11 mouse cellular contexts compared by ENCODE assay signal in the genomic region with DNA sequence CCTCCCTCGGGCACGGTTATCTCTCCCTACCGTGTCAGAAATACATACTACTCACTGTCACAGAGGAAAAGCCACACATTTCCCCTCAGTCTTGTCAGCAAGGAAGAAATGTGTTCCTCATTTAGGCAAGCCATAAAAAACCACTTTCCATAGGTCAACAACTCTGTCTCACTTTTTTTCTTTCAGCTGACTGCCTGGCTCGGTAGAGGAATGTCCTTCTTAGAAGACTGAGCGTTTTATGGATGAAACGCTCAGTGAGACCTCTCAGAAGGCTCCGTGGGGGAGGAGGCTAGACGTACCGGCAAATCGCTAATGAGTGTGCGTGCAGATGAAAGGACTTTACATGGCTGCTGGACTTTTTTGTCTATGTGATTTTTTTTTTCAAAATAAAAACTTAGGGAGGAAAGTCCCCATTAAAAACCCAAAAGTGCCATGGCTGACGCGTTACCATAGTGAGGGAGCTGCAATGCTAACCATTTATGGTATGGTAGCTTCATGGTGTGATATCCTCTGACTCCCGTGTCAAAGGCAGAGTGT.
DNase-seq lines count a peak whose midpoint lies in the region; ATAC-seq and TF ChIP-seq lines count a peak whose summit lies in the region.
"Had no signal": no experiment of that assay in that cellular context is flagged by ENCODE, and none has a peak within 500 bp of the region (broad histone marks: within the 10 kb centered on the region; RNA-seq: fewer than 3 reads in every experiment).

No protein-coding gene starts in this region.

- WGBS in hindbrain, embryonic 15.5 days = 33% methylated on average over 14 of the region's 14 CpGs
- WGBS in hindbrain, embryonic 10.5 days = 60% methylated on average over 14 of the region's 14 CpGs
- 14% methylated on average over 14 of the region's 14 CpGs for WGBS in limb, embryonic 14.5 days

- H3K4me1 ChIP-seq in hindbrain, embryonic 15.5 days (replicated peaks) = peaks cover 9% of the 10 kb centered on the region
- H3K4me1 ChIP-seq in hindbrain, embryonic 10.5 days (replicated peaks) = peaks cover 21% of the 10 kb centered on the region
- peaks cover 48% of the 10 kb centered on the region for H3K4me1 ChIP-seq in limb, embryonic 14.5 days (ENCODE audit: control insufficient read depth, insufficient read depth, low read length)

- ATAC-seq in hindbrain, embryonic 15.5 days (ENCODE audit: low FRiP score, low read depth) = no peak
- ATAC-seq in limb, embryonic 14.5 days (ENCODE audit: low FRiP score, low read depth) = peak; percentile 23; the same call in 1 of the 2 replicates
- ATAC-seq: forebrain, embryonic 15.5 days had no signal

- no peaks in the 10 kb centered on the region for H3K27me3 ChIP-seq in hindbrain, embryonic 15.5 days
- H3K27me3 ChIP-seq in hindbrain, embryonic 10.5 days (ENCODE audit: insufficient read depth, poor library complexity, severe bottlenecking) = no peaks in the 10 kb centered on the region
- H3K27me3 ChIP-seq in limb, embryonic 14.5 days (ENCODE audit: control insufficient read depth, insufficient read depth, low read length) = no peaks in the 10 kb centered on the region
- H3K27me3 ChIP-seq: forebrain, embryonic 15.5 days had no signal

- no peak for DNase-seq in hindbrain, embryonic 10.5 days (ENCODE audit: low spot score)
- peak; percentile 29 for DNase-seq in CD4-positive helper T cell, adult 2 months (ENCODE audit: low read depth, low spot score)
- peak; percentile 17 for DNase-seq in c-Kit-positive CD71-negative TER-119-negative erythroid progenitor cells, embryonic 14.5 days (ENCODE audit: low read depth)
- peak; percentile 72 for DNase-seq in limb, embryonic 14.5 days (ENCODE audit: low spot score)
- no peak for DNase-seq in cerebellum, postnatal 10 days
- DNase-seq in ovary, adult 18-20 months (ENCODE audit: low spot score) = no peak
- DNase-seq: kidney, adult 2 months; right cerebral cortex, postnatal 4 days; thymus, postnatal 14 days had no signal

- H3K9ac ChIP-seq in hindbrain, embryonic 15.5 days = no peak overlapping the region
- H3K9ac ChIP-seq in limb, embryonic 14.5 days (ENCODE audit: low read depth, low read length, severe bottlenecking) = no peak overlapping the region
- H3K9ac ChIP-seq: forebrain, embryonic 15.5 days had no signal

- H3K36me3 ChIP-seq in hindbrain, embryonic 15.5 days = no peaks in the 10 kb centered on the region
- H3K36me3 ChIP-seq in hindbrain, embryonic 10.5 days = no peaks in the 10 kb centered on the region
- no peaks in the 10 kb centered on the region; the same call in 1 of the 2 replicates for H3K36me3 ChIP-seq in limb, embryonic 14.5 days (ENCODE audit: control insufficient read depth, insufficient read depth, low read length)
- H3K36me3 ChIP-seq: forebrain, embryonic 15.5 days had no signal

- TF ChIP-seq POLR2A in limb, embryonic 14.5 days (IDR thresholded peaks at IDR 0.05; ENCODE audit: borderline replicate concordance, extremely low read depth, insufficient read depth, insufficient read length) = no peak

- H3K4me3 ChIP-seq in hindbrain, embryonic 15.5 days = no peak overlapping the region
- no peak overlapping the region for H3K4me3 ChIP-seq in hindbrain, embryonic 10.5 days
- H3K4me3 ChIP-seq in limb, embryonic 14.5 days (replicated peaks; ENCODE audit: low read length) = no peak overlapping the region
- H3K4me3 ChIP-seq: forebrain, embryonic 15.5 days had no signal

- H3K9me3 ChIP-seq in hindbrain, embryonic 15.5 days = no peaks in the 10 kb centered on the region
- H3K9me3 ChIP-seq in hindbrain, embryonic 10.5 days = no peaks in the 10 kb centered on the region
- H3K9me3 ChIP-seq in limb, embryonic 14.5 days (ENCODE audit: control insufficient read depth, low read length) = no peaks in the 10 kb centered on the region
- H3K9me3 ChIP-seq: forebrain, embryonic 15.5 days had no signal

- H3K4me2 ChIP-seq in hindbrain, embryonic 15.5 days = 0 out of 2 replicates have a peak overlapping the region, but pooled peaks have one; percentile 1
- peak overlapping the region; percentile 38 for H3K4me2 ChIP-seq in limb, embryonic 14.5 days (replicated peaks; ENCODE audit: low read depth, low read length, severe bottlenecking)
- H3K4me2 ChIP-seq: forebrain, embryonic 15.5 days had no signal

- H3K27ac ChIP-seq in hindbrain, embryonic 15.5 days (replicated peaks) = no peak overlapping the region
- H3K27ac ChIP-seq in hindbrain, embryonic 10.5 days = no peak overlapping the region
- H3K27ac ChIP-seq in limb, embryonic 14.5 days (replicated peaks; ENCODE audit: low read depth, low read length) = peak overlapping the region; percentile 50
- H3K27ac ChIP-seq: forebrain, embryonic 15.5 days had no signal

Comparison
In these comparisons a context has a peak if more than half of its experiments do, and no peak if none do; other contexts are left out.
1. DNase-seq: peak in CD4-positive helper T cell, adult 2 months (single experiment), c-Kit-positive CD71-negative TER-119-negative erythroid progenitor cells, embryonic 14.5 days (single experiment) and limb, embryonic 14.5 days (single experiment); none in hindbrain, embryonic 10.5 days (single experiment), cerebellum, postnatal 10 days (0 of 2) and ovary, adult 18-20 months (single experiment).